Mouse (Mus musculus) spleen, adult 2 months (tissue): ENCODE measurements around the gene Tex13c2.

ENCODE experiments used
- CTCF ChIP-seq: fragments of 200-500 bp; IDR thresholded peaks from 2 replicates; pipeline ENCODE4 v1.5.1; 2011; ENCODE audit warnings: mild to moderate bottlenecking, inconsistent platforms; ENCODE audit not compliant: insufficient read depth, insufficient read length, insufficient replicate concordance; ENCODE audit errors: extremely low read depth
- POLR2A ChIP-seq: fragments of 200-500 bp; IDR thresholded peaks from 2 replicates; pipeline ENCODE4 v1.6.1; 2011; ENCODE audit warnings: low read depth, low read length, inconsistent platforms

DNA sequence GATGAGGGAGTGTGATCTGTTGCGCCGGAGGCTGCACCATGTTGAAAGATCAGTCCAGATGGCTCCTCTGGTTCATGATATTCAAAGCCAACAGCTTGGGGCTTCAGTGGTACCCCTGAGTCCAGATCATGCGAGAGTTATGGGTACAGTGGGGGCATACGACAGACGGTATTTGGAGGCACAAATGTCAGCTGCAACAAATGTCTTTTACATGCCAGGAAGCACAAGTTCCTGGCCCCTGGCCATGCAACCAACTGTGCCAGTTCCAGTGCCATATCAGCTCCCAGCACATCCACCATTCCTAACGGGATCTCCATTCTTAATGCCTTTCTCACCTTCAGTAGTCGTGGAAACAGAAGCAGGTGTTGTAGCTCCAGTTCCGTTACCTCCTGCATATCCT lies 845 bp downstream of the Tex13c2 start:
- TF ChIP-seq CTCF, result no peak
- TF ChIP-seq POLR2A, result no peak
